9 mouse cellular contexts compared by ENCODE assay signal in genomic region chr7:62375658-62376057, GRCm38 (mm10). TPM values are rescaled to one million over a fixed set of nuclear protein-coding genes. Genes with fewer than 3 reads are reported as not detected.
DNase-seq lines count a peak whose midpoint lies in the region; ATAC-seq and TF ChIP-seq lines count a peak whose summit lies in the region.
"Had no signal": no experiment of that assay in that cellular context is flagged by ENCODE, and none has a peak within 500 bp of the region (broad histone marks: within the 10 kb centered on the region; RNA-seq: fewer than 3 reads in every experiment).

No protein-coding gene starts in this region.

- no peaks in the 10 kb centered on the region for H3K27me3 ChIP-seq in MEL (ENCODE audit: control insufficient read depth in 1 of 2, insufficient read depth in 2 of 2, low read length in 2 of 2)
- H3K27me3 ChIP-seq in hindbrain, embryonic 14.5 days (ENCODE audit: control insufficient read depth, insufficient read depth, low read length): no peaks in the 10 kb centered on the region

- TF ChIP-seq RAD21 in MEL (IDR thresholded peaks at IDR 0.05; ENCODE audit: low read depth, low read length): peak; percentile 2

- TF ChIP-seq EP300 in MEL (IDR thresholded peaks at IDR 0.05; ENCODE audit: low read depth in 1 of 2, low read length in 2 of 2): no peak

- peak; percentile 51 for DNase-seq in adrenal gland, adult 2 months
- no peak for DNase-seq in adrenal gland, adult 8-10 months
- DNase-seq in kidney, adult 9 months: peak; percentile 33
- DNase-seq in kidney, postnatal 25 days: no peak
- DNase-seq in MEL (ENCODE audit: low read depth, low spot score): peak; percentile 9
- peak; percentile 73 for DNase-seq in hindbrain, embryonic 14.5 days (ENCODE audit: low spot score)
- no peak for DNase-seq in spleen, postnatal 4 days (ENCODE audit: low spot score in 2 of 2)
- DNase-seq in thymus, postnatal 25 days: no peak
- DNase-seq: thymus, adult 2 months had no signal

- no peak overlapping the region for H3K4me3 ChIP-seq in MEL (ENCODE audit: control insufficient read depth in 1 of 2, insufficient read depth in 1 of 2, low read depth in 2 of 2, low read length in 2 of 2)
- no peak overlapping the region for H3K4me3 ChIP-seq in hindbrain, embryonic 14.5 days (replicated peaks; ENCODE audit: low read length)

- no peaks in the 10 kb centered on the region for H3K4me1 ChIP-seq in MEL (ENCODE audit: control insufficient read depth in 1 of 2, insufficient read depth in 2 of 2, low read length in 2 of 2)
- no peaks in the 10 kb centered on the region; the same call in 1 of the 2 replicates for H3K4me1 ChIP-seq in hindbrain, embryonic 14.5 days (replicated peaks; ENCODE audit: control insufficient read depth, insufficient read depth, low read length)

- TF ChIP-seq POLR2A in MEL (IDR thresholded peaks at IDR 0.05; ENCODE audit: control insufficient read depth in 1 of 2, insufficient read depth in 1 of 2, low read depth in 1 of 2, low read length in 2 of 2, poor library complexity in 1 of 2): no peak

- H3K27ac ChIP-seq in MEL (ENCODE audit: control insufficient read depth, low read depth, low read length): no peak overlapping the region
- no peak overlapping the region for H3K27ac ChIP-seq in hindbrain, embryonic 14.5 days

- peak in 2 of 3 experiments; percentile 26 to 29; a peak in 2 of 6 replicates for TF ChIP-seq CTCF in MEL (IDR thresholded peaks at IDR 0.05 in 2 of 3, conservative IDR thresholded peaks at IDR 0.05 in 1 of 3; ENCODE audit: control insufficient read depth in 1 of 3, insufficient read depth in 1 of 3, low read depth in 2 of 3, low read length in 3 of 3, poor library complexity in 1 of 3, severe bottlenecking in 1 of 3)

- H3K79me2 ChIP-seq in MEL (ENCODE audit: control insufficient read depth, insufficient read depth, low read length, poor library complexity): no peaks in the 10 kb centered on the region

- WGBS in hindbrain, embryonic 14.5 days: 37% methylated on average over 4 of the region's 4 CpGs

- no peaks in the 10 kb centered on the region for H3K9me3 ChIP-seq in MEL (replicated peaks; ENCODE audit: insufficient read depth, low read length)
- H3K9me3 ChIP-seq in hindbrain, embryonic 14.5 days (ENCODE audit: control insufficient read depth, low read length): peaks cover 25% of the 10 kb centered on the region

- ATAC-seq in hindbrain, embryonic 14.5 days (ENCODE audit: low FRiP score): no peak

- peak overlapping the region; percentile 62 for H3K4me2 ChIP-seq in hindbrain, embryonic 14.5 days (replicated peaks)

- H3K36me3 ChIP-seq in MEL (ENCODE audit: control insufficient read depth in 1 of 2, insufficient read depth in 2 of 2, low read length in 2 of 2): no peaks in the 10 kb centered on the region
- peaks cover 9% of the 10 kb centered on the region for H3K36me3 ChIP-seq in hindbrain, embryonic 14.5 days (replicated peaks; ENCODE audit: control insufficient read depth, insufficient read depth)

- no peak overlapping the region for H3K9ac ChIP-seq in MEL (ENCODE audit: control insufficient read depth, low read depth, low read length, poor library complexity, severe bottlenecking)
- no peak overlapping the region for H3K9ac ChIP-seq in hindbrain, embryonic 14.5 days

TF ChIP-seq in MEL, 35 proteins besides CTCF, POLR2A, EP300 and RAD21:
- TF ChIP-seq SMC3 (IDR thresholded peaks at IDR 0.05; ENCODE audit: low read depth, low read length): peak; percentile 35
- TF ChIP-seq NELFE (IDR thresholded peaks at IDR 0.05; ENCODE audit: low read depth, low read length): no peak

RNA-seq across cellular contexts. Expression of gene Magel2, which starts 1.2 kb away (rescaled TPM):
- 1 to 10 TPM; 1.7 TPM for total RNA-seq in adrenal gland, adult 2 months (2021)
- polyA plus RNA-seq in adrenal gland, adult 2 months (2012; rRNA removed): 3.1 and 4.1 TPM in 2 replicates
- 1 to 10 TPM; 1.7 to 2.0 (median 1.8) TPM for total RNA-seq in adrenal gland, adult 8-10 months (2022)
- not detected in 2 replicates for total RNA-seq in MEL (2012; rRNA removed)
- polyA plus RNA-seq in MEL (2012; ENCODE audit: insufficient read depth in 1 of 2, insufficient read length in 2 of 2, low read depth in 1 of 2, low replicate concordance in 2 of 2, missing spikeins in 1 of 2): not detected
- 17.2 and 17.6 TPM in 2 replicates for polyA plus RNA-seq in hindbrain, embryonic 14.5 days (2014; fragmentation: Nextera tagmentation; extraction: Ambion mirVana)

RNA-seq across cellular contexts. Expression of gene Ndn, which starts 29.3 kb away (rescaled TPM):
- 10 to 100 TPM; 55.8 to 92.2 TPM for total RNA-seq in adrenal gland, adult 2 months (2021)
- polyA plus RNA-seq in adrenal gland, adult 2 months (2012; rRNA removed): 55.5 and 61.7 TPM in 2 replicates
- 10 to 100 TPM; 77.2 to 92.4 (median 89.0) TPM for total RNA-seq in adrenal gland, adult 8-10 months (2022)
- not detected in 2 replicates for total RNA-seq in MEL (2012; rRNA removed)
- not detected for polyA plus RNA-seq in MEL (2012; ENCODE audit: insufficient read depth in 1 of 2, insufficient read length in 2 of 2, low read depth in 1 of 2, low replicate concordance in 2 of 2, missing spikeins in 1 of 2)
- polyA plus RNA-seq in hindbrain, embryonic 14.5 days (2014; fragmentation: Nextera tagmentation; extraction: Ambion mirVana): 536 and 618 TPM in 2 replicates

RNA-seq across cellular contexts. Expression of gene Mkrn3, which starts 44.3 kb away (rescaled TPM):
- 1 to 10 TPM in 1 of 2 experiments, under 1 TPM in 1; 0.78 to 1.1 TPM for total RNA-seq in adrenal gland, adult 2 months (2021)
- 0.67 and 1.3 TPM in 2 replicates for polyA plus RNA-seq in adrenal gland, adult 2 months (2012; rRNA removed)
- 1 to 10 TPM; 1.3 to 2.6 (median 1.8) TPM for total RNA-seq in adrenal gland, adult 8-10 months (2022)
- not detected in 2 replicates for total RNA-seq in MEL (2012; rRNA removed)
- not detected for polyA plus RNA-seq in MEL (2012; ENCODE audit: insufficient read depth in 1 of 2, insufficient read length in 2 of 2, low read depth in 1 of 2, low replicate concordance in 2 of 2, missing spikeins in 1 of 2)
- polyA plus RNA-seq in hindbrain, embryonic 14.5 days (2014; fragmentation: Nextera tagmentation; extraction: Ambion mirVana): 20.4 and 22.2 TPM in 2 replicates

Comparison
In these comparisons a context has a peak if more than half of its experiments do, and no peak if none do; other contexts are left out.
1. DNase-seq: peak in adrenal gland, adult 2 months (single experiment), kidney, adult 9 months (single experiment), MEL (single experiment) and hindbrain, embryonic 14.5 days (single experiment); none in adrenal gland, adult 8-10 months (single experiment), kidney, postnatal 25 days (0 of 2), spleen, postnatal 4 days (0 of 2) and thymus, postnatal 25 days (single experiment).
2. RNA of gene Ndn, which starts 29.3 kb away (total RNA-seq): 55.8 to 92.2 TPM in adrenal gland, adult 2 months and 77.2 to 92.4 TPM in adrenal gland, adult 8-10 months; not detected in MEL; every median in the first group is over 10 times any median in the second.